Mouse (Mus musculus): ENCODE measurements around the gene Dennd1c.

The Dennd1c gene

GRCm38 (mm10) chr17:57063031-57063430 is 15.3 kb downstream of the Dennd1c start:
- CTCF ChIA-PET, result interaction anchor here in 2 of 4 experiments (0.6 to 0.9 kb wide), 3 partner anchors 33 to 285 kb away, joined by 3 to 11 read pairs (median 3); no protein-coding TSS in a partner anchor
- POLR2A ChIA-PET, result interaction anchor here in 2 of 4 experiments (0.5 to 5.9 kb wide), 9 partner anchors 8 to 346 kb away, joined by 3 to 78 read pairs (median 5); partner anchors contain the start of gene Khsrp (in 2 of the 2)

- POLR2A ChIA-PET, result interaction anchor here in 2 of 4 experiments (0.7 to 5.9 kb wide), 8 partner anchors 9 to 273 kb away, joined by 3 to 78 read pairs (median 6); partner anchors contain the start of gene Khsrp (in 2 of the 2)
- CTCF ChIA-PET, result interaction anchor here in 3 of 4 experiments (0.6 to 0.9 kb wide), 3 partner anchors 33 to 285 kb away, joined by 3 to 5 read pairs (median 3); no protein-coding TSS in a partner anchor
These were observed 15.8 kb downstream of the Dennd1c start for GRCm38 (mm10) chr17:57062548-57062947.

DNA sequence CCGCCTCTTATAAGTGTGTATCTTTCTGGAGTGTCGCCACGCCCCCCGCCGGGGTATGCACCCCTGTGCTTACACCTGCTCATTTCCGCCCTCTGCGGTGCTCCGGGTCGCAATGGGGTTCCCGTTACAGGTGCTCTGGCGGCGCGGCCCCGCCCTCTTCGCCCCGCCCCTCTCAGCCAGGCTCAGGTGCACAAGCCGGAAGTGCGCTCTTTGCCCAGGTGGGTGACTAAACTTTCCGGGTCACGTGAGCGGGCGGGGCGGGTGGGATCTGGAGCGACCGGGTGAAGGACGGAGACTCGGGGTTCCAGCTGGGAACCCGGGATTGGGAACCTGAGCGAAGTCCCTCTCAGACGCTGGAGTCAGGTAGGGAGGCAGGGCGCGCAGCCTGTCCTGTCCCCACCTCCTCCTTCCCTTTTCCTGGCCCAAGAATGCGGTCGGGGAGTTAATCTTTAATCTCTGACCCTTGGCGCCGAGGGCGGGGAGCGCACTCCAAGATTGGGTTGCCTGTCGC is 16.2 kb downstream of the Dennd1c start:
- ChIA-PET CTCF (interaction anchor here in 3 of 4 experiments (0.6 to 1.7 kb wide), 3 partner anchors 12 to 284 kb away, joined by 3 to 7 read pairs (median 5); no protein-coding TSS in a partner anchor), POLR2A (interaction anchor here in 2 of 4 experiments (1.2 to 5.9 kb wide), 8 partner anchors 8 to 297 kb away, joined by 3 to 78 read pairs (median 10); partner anchors contain the start of genes Khsrp (in 2 of the 2), Dus3l (in 1 of the 2), Gm17949 (in 1 of the 2) and Gtf2f1 (in 1 of the 2))

DNA sequence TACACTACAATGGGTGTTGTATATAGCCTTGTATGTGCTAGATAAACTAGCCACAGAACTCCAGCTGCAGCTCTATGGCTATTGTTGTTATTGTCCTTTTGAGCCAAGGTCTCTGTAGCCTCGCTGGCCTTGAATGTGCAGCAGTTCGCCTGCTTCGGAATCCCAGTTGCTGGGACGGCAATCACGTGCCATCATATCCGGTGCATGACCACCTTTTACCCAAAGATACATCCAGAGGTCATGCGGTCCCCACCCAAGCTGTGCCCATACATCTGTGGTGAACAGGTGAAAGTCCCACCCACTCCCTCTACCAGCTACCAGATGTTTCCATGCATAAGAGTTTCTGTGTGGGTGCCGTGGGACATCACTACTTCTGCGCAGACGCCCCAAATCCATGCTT is 17.2 kb downstream of the Dennd1c start:
- POLR2A ChIA-PET, result interaction anchor here (0.6 to 5.9 kb wide), 47 partner anchors 9 to 449 kb away, joined by 3 to 78 read pairs (median 6); partner anchors contain the start of genes Gm17949 (in 3 of the 4), Gtf2f1 (in 3 of the 4), Khsrp (in 3 of the 4) and Alkbh7 (in 2 of the 4)
- CTCF ChIA-PET, result interaction anchor here (0.6 to 2.2 kb wide), 37 partner anchors 9 to 737 kb away, joined by 3 to 15 read pairs (median 5); partner anchors contain the start of genes Alkbh7 (in 2 of the 4), Gpr108 (in 1 of the 4) and Khsrp (in 1 of the 4)

DNA sequence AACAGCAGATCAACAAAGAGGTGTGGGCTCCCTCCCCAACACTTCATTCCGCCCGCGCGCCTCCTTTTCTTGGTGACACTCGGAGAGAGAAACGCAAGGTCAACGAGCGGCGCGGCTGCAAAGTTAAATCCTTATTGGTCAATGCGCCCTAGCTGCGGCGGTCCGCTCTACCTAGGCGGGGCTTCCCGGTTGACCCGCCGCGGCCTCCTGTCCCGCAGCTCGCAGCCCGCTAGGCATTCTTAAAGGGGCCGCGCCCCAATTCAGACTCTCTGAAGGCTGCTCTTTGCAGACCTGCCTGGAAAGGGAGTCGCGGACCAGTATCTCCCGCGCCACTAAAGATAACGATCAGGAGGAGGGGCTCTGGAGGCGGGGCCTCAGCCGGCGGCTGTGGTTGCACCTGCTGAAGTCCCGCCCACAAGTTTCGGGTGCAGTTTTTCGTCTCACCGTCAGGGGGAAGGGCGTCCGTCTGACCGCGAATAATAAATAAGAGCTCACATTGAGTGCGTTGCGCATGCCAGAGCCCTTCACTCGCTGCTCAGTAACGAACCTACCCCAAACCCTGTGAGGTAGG is 18.0 kb downstream of the Dennd1c start:
- CTCF ChIA-PET, result interaction anchor here (0.6 to 2.2 kb wide), 41 partner anchors 9 to 736 kb away, joined by 3 to 15 read pairs (median 5); partner anchors contain the start of genes Alkbh7 (in 2 of the 4), Gpr108 (in 1 of the 4), Khsrp (in 1 of the 4) and Lonp1 (in 1 of the 4)
- POLR2A ChIA-PET, result interaction anchor here (0.6 to 5.9 kb wide), 55 partner anchors 9 to 1007 kb away, joined by 3 to 78 read pairs (median 6); partner anchors contain the start of genes Gm17949 (in 3 of the 4), Gtf2f1 (in 3 of the 4), Khsrp (in 3 of the 4) and Alkbh7 (in 2 of the 4)

DNA sequence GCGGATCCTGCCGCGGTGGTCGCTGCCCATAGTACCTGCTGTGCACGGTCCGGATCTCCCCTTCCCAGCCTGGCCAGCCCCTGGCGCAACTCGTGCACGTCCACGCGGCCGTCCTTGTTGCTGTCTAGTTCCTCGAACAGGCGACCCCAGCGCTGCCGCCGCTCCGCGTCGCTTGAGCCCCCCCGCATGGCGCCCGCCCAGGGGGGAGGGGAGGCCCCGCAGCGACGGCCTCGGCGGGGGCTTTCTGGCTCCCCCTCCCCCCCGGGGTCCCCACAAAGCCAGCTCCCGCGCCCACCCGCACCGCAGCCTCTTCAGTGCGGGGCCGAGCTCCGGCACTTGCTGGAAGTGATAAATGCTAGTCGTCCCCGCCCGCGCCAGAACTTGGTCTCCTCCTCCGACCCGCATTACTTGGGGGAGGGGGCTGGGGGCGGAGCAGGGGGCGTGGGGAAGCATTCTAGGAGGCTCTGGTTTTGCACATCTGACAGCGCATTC is 18.8 kb downstream of the Dennd1c start, which contains the start of gene Slc25a23:
Gene Slc25a23 (minus strand): TSS at position 378 of the 492 bp plus-strand sequence.
- CTCF ChIA-PET, result interaction anchor here in 3 of 4 experiments (0.6 to 2.2 kb wide), 18 partner anchors 8 to 433 kb away, joined by 3 to 15 read pairs (median 7); partner anchors contain the start of genes Khsrp (in 1 of the 3) and Lonp1 (in 1 of the 3)
- POLR2A ChIA-PET, result interaction anchor here (0.6 to 5.9 kb wide), 40 partner anchors 8 to 1006 kb away, joined by 3 to 78 read pairs (median 6); partner anchors contain the start of genes Khsrp (in 3 of the 4), Alkbh7 (in 2 of the 4), Clpp (in 2 of the 4) and Gm17949 (in 2 of the 4)

- ChIA-PET CTCF (interaction anchor here in 2 of 4 experiments (1.2 to 2.2 kb wide), 4 partner anchors 20 to 108 kb away, joined by 3 to 12 read pairs (median 6); no protein-coding TSS in a partner anchor), POLR2A (interaction anchor here (0.6 to 5.9 kb wide), 16 partner anchors 7 to 754 kb away, joined by 3 to 78 read pairs (median 6); partner anchors contain the start of genes Khsrp (in 3 of the 4), Clpp (in 2 of the 4), Gm17949 (in 1 of the 4) and Gtf2f1 (in 1 of the 4))
These were observed 19.3 kb downstream of the Dennd1c start, which contains the start of gene Crb3 for GRCm38 (mm10) chr17:57058891-57059485. Gene Crb3, plus strand, starts transcription at chr17:57059105.

- ChIA-PET POLR2A (interaction anchor here in 2 of 4 experiments (0.7 to 1.3 kb wide), 4 partner anchors 15 to 143 kb away, joined by 3 to 6 read pairs (median 4); partner anchors contain the start of gene Khsrp (in 1 of the 2)), CTCF (interaction anchor here in 1 of 4 experiments (0.8 to 1.3 kb wide), 2 partner anchors 40 to 94 kb away, joined by 4 to 6 read pairs; no protein-coding TSS in a partner anchor)
These were observed 22.1 kb downstream of the Dennd1c start for GRCm38 (mm10) chr17:57056246-57056645.

GRCm38 (mm10) chr17:57051679-57052078 is 26.6 kb downstream of the Dennd1c start:
- ChIA-PET POLR2A (interaction anchor here in 3 of 4 experiments (0.6 to 6.9 kb wide), 17 partner anchors 8 to 353 kb away, joined by 3 to 42 read pairs (median 4); partner anchors contain the start of genes Khsrp (in 2 of the 3), Slc25a23 (in 2 of the 3) and Dus3l (in 1 of the 3)), CTCF (interaction anchor here (0.5 to 3.6 kb wide), 28 partner anchors 9 to 1075 kb away, joined by 3 to 15 read pairs (median 3); partner anchors contain the start of genes Alkbh7 (in 3 of the 4), Khsrp (in 2 of the 4), Slc25a23 (in 1 of the 4) and Slc25a41 (in 1 of the 4))

GRCm38 (mm10) chr17:57048816-57049215 is 29.5 kb downstream of the Dennd1c start:
- ChIA-PET CTCF (interaction anchor here in 2 of 4 experiments (0.8 to 1.0 kb wide), 3 partner anchors 10 to 286 kb away, joined by 3 to 4 read pairs (median 3); no protein-coding TSS in a partner anchor), POLR2A (interaction anchor here in 3 of 4 experiments (0.7 to 6.9 kb wide), 7 partner anchors 11 to 985 kb away, joined by 3 to 42 read pairs (median 4); partner anchors contain the start of genes Khsrp (in 1 of the 3) and Slc25a23 (in 1 of the 3))

DNA sequence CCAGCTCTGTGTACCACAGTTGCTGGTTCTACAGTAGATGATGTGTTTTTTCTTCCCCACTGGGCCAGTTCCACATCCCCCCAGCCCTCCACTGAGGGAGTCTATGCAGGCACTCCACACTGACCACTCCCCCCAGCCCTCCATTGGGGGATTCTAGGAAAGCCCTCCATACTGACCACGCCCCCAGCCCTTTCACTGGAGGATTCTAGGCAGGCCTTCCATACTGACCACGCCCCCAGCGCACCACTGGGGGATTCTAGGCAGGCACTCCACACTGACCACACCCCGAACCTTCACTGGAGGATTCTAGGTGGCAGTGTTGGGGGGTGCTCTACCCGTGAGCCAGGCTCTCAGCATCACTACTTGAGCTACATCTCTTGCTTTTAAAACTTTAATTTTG is 30.9 kb downstream of the Dennd1c start:
- POLR2A ChIA-PET, result interaction anchor here in 3 of 4 experiments (0.8 to 6.9 kb wide), 5 partner anchors 9 to 50 kb away, joined by 3 to 42 read pairs (median 3); partner anchors contain the start of genes Alkbh7 (in 1 of the 3) and Khsrp (in 1 of the 3)

DNA sequence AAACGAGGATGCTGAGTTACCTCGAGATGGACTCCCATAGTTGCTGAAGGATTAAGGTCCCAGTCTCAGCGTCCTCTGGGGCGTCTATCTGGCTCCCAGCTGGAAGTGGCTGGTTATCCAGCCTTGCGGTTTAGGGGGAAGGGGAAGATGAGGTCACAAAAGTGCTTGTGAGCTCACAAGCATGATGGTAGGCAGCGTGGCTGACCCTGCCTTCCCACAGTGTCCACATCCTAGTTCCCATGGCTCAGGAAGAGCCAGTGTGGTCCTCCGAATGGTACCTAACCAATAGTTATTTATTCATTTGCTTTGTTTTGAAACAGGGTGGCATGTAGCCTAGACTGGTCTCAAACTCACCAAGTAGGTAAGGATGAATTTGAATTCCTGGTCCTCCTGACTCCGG is 36.8 kb downstream of the Dennd1c start, which contains the start of gene Slc25a41:
Gene Slc25a41 (minus strand): TSS at position 101 of the 400 bp plus-strand sequence.
- POLR2A ChIA-PET, result interaction anchor here in 3 of 4 experiments (1.0 to 3.7 kb wide), 6 partner anchors 9 to 31 kb away, joined by 3 to 28 read pairs (median 4); partner anchors contain the start of genes Gtf2f1 (in 2 of the 3), Khsrp (in 2 of the 3), Crb3 (in 1 of the 3) and Gm17949 (in 1 of the 3)
- CTCF ChIA-PET, result interaction anchor here in 2 of 4 experiments (0.6 to 1.2 kb wide), 4 partner anchors 10 to 90 kb away, joined by 3 to 6 read pairs (median 3); partner anchors contain the start of gene Khsrp (in 1 of the 2)

More for the DNA sequence above, 30.9 kb downstream of the Dennd1c start:
- CTCF ChIA-PET, result interaction anchor here in 1 of 4 experiments (1.0 kb wide), 1 partner anchor 9 kb away, joined by 3 read pairs; no protein-coding TSS in a partner anchor

DNA sequence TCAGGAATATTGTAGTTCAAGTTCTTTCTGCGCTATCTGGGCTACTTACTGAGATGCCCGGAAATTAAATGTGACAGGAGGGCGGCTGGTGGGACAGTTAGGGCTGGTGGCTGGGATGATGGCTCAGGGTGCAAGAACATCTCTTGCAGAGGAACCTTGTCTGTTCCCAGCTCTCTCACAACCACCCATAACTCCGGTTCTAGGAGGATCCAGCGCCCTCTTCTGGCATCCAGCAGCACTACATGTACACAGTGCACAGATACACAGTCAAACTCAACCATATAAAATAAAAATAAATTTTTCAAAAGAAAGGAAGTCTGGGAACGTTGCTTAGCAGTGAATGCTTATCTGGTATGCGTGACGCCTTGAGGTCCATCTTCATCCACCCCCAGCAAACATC is 39.3 kb downstream of the Dennd1c start:
- ChIA-PET POLR2A (interaction anchor here in 3 of 4 experiments (0.6 to 3.7 kb wide), 22 partner anchors 7 to 221 kb away, joined by 3 to 28 read pairs (median 3); partner anchors contain the start of genes Alkbh7 (in 2 of the 3), Gm17949 (in 2 of the 3), Gtf2f1 (in 2 of the 3) and Khsrp (in 2 of the 3)), CTCF (interaction anchor here (0.6 to 2.5 kb wide), 33 partner anchors 9 to 751 kb away, joined by 3 to 15 read pairs (median 3); partner anchors contain the start of genes Alkbh7 (in 4 of the 4), Clpp (in 1 of the 4), Gm17949 (in 1 of the 4) and Gtf2f1 (in 1 of the 4))

GRCm38 (mm10) chr17:57032854-57033253 is 45.5 kb downstream of the Dennd1c start:
- ChIA-PET CTCF (interaction anchor here in 1 of 4 experiments (0.6 to 2.3 kb wide), 7 partner anchors 10 to 296 kb away, joined by 3 to 25 read pairs (median 3); partner anchors contain the start of genes Alkbh7, Gm17949 and Gtf2f1), POLR2A (interaction anchor here in 3 of 4 experiments (0.9 to 8.2 kb wide), 33 partner anchors 8 to 571 kb away, joined by 3 to 122 read pairs (median 14); partner anchors contain the start of genes Alkbh7 (in 2 of the 3), Crb3 (in 2 of the 3), Gm17949 (in 2 of the 3) and Gtf2f1 (in 2 of the 3))

Measured in embryonic stem cell, embryonic (primary cell).